In the genomic region with DNA sequence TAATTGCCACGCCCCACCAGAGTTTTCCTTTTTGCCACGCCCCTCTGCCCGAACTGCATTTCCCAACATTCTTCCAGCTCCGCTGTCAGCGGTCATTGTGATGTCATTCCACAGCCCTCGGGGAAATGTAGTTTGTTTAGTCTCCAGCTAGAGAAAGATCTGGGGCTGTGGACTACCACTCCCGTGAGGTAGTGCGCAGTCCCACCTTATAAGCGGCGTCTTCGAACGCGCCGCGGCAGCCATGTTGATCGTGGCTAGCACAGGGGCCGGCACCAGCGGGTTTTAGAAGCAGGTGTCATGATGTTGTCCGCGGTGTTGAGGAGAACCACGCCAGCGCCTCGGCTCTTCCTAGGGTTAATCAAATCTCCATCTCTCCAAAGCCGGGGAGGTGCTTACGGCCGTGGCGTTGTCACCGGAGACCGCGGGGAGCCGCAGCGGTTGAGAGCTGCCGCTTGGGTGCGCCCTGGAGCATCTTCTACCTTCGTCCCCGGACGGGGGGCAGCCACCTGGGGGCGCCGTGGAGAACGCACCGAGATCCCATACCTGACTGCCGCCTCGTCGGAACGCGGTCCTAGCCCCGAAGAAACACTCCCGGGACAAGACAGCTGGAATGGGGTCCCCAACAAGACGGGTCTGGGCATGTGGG, we compare ENCODE assay signal across 8 mouse cellular contexts. TPM values are rescaled to one million over a fixed set of nuclear protein-coding genes. Genes with fewer than 3 reads are reported as not detected.
DNase-seq lines count a peak whose midpoint lies in the region; ATAC-seq lines count a peak whose summit lies in the region.

Gene Clpb (plus strand): TSS at position 120 of the 646 bp plus-strand sequence.

- 0 out of 2 replicates have a peak, but pooled peaks cover 3% of the 10 kb centered on the region for H3K27me3 ChIP-seq in hindbrain, embryonic 12.5 days

- H3K4me1 ChIP-seq in hindbrain, embryonic 12.5 days: peaks cover 17% of the 10 kb centered on the region

- H3K27ac ChIP-seq in hindbrain, embryonic 12.5 days: peak within 1 kb of the TSS; percentile 50

- peak within 1 kb of the TSS; percentile 47 for H3K4me2 ChIP-seq in hindbrain, embryonic 12.5 days (replicated peaks)

- ATAC-seq in hindbrain, embryonic 12.5 days (ENCODE audit: low FRiP score): peak; percentile 99

- H3K9me3 ChIP-seq in hindbrain, embryonic 12.5 days (replicated peaks): no peaks in the 10 kb centered on the region

- 2% methylated on average over 49 of the region's 49 CpGs for WGBS in hindbrain, embryonic 12.5 days

- H3K36me3 ChIP-seq in hindbrain, embryonic 12.5 days: no peaks in the 10 kb centered on the region

- peak within 1 kb of the TSS; percentile 52 for H3K9ac ChIP-seq in hindbrain, embryonic 12.5 days

- H3K4me3 ChIP-seq in hindbrain, embryonic 12.5 days: peak within 1 kb of the TSS; percentile 53

- DNase-seq in NIH3T3 (ENCODE audit: low read depth): peak; percentile 96
- DNase-seq in cerebellum, postnatal 10 days: peak; percentile 94 to 95
- DNase-seq in frontal cortex, postnatal 10 days (ENCODE audit: low spot score in 2 of 2): peak; percentile 90 to 92
- DNase-seq in layer of hippocampus, postnatal 14 days (ENCODE audit: low spot score in 2 of 2): peak; percentile 91 to 98
- peak; percentile 92 for DNase-seq in lung, postnatal 14 days
- peak; percentile 92 for DNase-seq in retina, adult 2 months (ENCODE audit: low read depth, low spot score)
- DNase-seq in thymus, postnatal 36 days: peak; percentile 82 to 90

RNA-seq across cellular contexts. Expression of gene Clpb, which starts in this region (rescaled TPM):
- polyA plus RNA-seq in hindbrain, embryonic 12.5 days (2016; fragmentation: Nextera tagmentation; extraction: Ambion mirVana): 37.8 and 38.4 TPM in 2 replicates
- 10 to 100 TPM; 43.7 to 46.5 TPM for total RNA-seq in layer of hippocampus, postnatal 14 days (2021)

Comparison
In these comparisons a context has a peak if more than half of its experiments do, and no peak if none do; other contexts are left out.
1. Peak in every context shown above with its lines: DNase-seq, ATAC-seq, H3K4me3 ChIP-seq and H3K27ac ChIP-seq.